Mouse (Mus musculus) Muller cell, postnatal 12 days (primary cell): ENCODE measurements around the gene Klhl33.
"Not testable (repeated sequence)": the region's sequence is repeated elsewhere in the genome, so short reads cannot be mapped to it uniquely, and the experiment has no call there.

Experiments
- DNase-seq: peaks from one replicate; pipeline ENCODE4 v3.0.0-alpha.2; 2015; ENCODE audit errors: inconsistent ontology term

Gene Klhl33

DNA sequence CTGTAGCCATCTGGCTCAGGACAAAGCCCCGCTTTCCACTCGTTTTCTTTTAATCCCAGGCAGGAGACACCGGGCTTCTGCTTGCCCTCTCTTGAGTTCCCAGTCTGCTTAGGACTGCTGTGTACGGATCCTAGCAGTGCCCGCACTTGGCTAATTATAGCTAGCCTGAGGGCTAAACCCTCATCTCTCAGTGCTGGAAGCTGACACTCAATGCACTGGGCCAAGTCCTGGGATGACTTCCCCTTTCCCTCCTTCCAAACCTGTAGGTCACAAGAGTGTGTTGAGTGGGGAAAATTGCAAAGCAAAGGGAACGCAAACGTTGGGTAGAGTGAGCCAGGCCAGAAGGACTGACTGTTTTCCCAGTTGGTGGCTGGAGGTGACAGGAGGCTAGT lies at the start of gene Klhl33:
Gene Klhl33 (minus strand): TSS at position 134 of the 392 bp plus-strand sequence.
- no peak for DNase-seq

DNA sequence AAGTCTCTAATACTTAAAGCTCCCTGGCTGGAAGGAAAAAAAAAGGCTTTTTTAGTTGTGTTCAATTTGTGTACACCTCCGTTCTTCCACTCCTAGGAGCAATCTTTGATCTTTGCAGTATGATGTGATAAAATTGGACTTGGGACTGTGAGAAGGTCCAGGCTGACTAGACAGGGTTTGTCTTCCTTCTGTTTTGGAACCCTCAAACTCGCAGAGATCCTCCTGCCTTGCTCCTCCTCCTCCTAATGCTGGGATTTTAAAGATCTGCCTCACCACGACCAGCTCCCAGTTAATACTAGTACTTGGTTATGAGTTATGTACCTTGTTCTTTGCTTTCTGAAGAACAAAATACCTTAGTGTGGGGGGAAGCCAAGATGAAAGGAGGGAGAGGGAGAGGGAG lies 48.2 kb upstream of the Klhl33 start:
- not testable (repeated sequence) for DNase-seq

DNA sequence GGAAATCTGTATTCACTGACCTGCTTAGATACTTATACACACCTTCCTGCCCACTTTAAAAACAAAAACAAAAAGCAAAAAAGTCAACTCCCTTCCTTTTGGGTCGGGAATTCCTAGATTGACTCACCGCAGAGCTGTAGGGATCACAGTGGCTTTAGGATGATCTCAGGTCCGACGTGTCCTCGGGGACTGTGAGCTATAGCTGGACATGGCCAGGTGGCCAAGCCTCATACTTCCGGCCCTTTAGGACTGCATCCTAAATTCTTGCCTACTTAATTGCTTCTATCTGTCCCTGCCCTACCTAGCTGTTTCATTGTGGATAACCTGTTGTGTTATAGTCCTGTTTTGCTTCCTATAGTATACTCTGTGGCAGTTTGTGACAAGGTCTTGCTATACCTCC lies 47.8 kb upstream of the Klhl33 start:
- peak; percentile 59 for DNase-seq

DNA sequence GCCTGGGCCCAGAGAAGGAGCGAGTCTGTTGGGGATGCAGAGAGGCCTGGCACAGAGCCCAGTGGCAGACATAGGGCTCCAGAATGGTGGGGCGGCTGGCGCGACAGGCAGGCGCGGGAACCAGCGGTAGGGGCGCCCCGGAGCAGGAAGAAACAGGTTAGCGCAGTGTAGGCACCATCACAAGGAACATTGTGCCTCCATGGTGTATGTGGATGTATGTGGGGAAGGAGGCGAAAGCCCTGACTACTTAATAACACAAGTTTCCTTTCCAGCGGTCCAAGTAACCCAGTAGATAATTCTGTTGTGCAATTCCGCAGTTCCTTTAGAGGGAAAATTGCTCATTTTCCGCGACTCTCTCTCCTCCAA lies 47.3 kb upstream of the Klhl33 start:
- not testable (repeated sequence) for DNase-seq

DNA sequence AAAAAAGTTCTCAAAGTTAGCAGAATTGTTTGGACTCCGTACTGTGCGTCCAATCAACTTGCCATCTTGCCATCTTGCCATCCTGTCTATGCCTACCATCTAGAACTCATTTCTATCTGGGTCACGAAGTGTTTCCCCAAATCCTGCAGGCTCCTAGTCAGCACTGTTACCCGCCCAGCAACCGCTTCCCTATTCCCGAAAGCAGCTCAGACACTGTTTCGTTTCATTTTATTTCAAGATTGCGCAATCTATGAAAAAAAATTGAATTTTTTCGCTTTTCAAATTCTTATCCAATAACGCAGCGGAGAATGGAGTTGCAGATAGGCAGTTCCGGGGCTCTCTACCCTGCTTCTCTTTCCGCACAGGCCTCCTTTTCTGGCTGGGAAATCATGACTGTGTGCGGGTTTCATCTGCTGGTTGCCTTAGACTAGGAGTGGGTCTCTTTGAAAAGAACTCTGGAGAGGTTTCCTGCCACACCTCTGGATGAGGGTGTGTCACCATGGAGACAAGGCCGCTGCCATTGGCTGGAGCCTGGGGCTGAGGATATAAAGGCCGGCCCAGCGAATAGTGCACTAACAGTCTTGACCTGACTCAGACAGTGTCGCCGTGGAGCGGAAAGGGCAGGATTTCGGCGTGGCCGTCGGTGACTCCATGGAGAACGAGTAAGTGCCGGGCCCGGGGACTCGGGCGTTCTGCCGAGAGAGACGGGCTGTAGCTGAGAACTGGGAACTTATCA lies 46.8 kb upstream of the Klhl33 start, which contains the start of gene Gm49342:
Gene Gm49342 (plus strand): TSS at position 586 of the 736 bp plus-strand sequence.
- DNase-seq: peak; percentile 94

DNA sequence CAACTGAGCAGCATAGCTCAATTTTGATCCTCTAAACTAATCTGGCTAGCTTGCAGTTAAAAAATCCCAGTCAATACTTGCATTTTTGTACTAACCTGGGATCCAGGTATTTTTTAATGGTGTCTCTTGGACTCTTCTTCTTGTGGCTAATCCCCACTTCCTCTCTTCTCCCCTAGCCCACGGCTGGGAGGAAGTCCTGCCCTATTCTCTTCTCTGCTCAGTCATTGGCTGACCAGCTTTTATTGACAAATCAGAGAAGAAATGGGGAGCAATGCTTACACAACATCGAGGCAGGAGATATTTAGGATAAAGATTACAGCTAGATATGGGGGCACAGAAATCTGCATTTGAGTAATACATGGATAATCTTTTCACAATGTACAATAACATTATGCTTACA lies 41.6 kb upstream of the Klhl33 start:
- no peak for DNase-seq

DNA sequence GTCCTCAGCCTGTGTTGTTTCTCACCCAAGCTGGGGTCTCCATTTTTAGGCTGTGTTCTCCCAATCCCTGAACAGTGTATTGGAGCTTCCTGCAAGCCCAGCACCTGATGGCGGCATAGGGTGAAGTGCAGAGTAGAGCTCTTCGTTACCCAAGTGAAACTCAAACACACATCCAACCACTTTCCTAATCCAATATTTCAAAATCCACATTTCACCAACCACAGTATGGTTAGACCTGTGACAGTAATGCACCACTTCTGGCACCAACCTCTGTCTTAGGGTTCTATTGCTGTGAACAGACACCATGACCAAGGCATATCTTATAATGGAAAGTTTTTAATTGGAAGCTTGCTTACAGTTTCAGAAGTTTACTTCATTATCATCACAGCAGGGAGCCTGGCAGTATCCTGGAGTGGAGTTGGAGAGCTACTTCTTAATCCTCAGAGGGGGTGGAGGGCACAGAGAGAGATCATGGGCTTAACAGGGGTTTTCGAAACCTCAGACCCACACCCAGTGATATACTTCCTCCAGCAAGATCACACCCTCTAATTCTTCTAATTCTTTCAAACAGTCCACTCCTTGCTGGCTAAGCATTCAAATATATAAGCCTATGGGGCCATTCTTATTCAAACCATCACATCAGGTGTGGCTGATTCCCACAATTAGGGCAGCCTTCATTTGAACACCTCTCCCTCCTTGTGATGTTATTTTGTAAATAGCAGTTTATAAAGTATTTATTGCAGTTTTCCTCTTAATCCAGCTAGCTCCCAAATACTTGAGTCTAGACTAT lies 41.0 kb upstream of the Klhl33 start:
- no peak for DNase-seq

DNA sequence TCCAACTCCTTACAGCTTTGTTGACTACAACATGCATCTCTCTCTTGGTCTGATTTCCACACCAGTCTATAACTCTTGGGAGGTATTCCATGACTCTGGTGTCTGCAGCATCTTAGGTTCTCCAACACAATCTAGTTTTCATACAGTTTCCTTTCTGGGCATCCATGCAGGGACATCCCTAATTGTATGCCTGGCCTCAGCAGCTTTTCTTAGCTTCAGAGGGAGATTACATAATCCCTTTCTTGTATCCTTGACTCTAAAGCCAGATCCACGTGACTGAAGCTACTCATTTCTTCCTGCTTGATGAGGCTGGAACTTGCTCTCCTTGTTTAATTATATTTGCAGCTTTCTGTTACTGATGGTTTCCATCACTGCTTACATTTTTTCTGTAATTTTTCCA lies 39.3 kb upstream of the Klhl33 start:
- DNase-seq: no peak

DNA sequence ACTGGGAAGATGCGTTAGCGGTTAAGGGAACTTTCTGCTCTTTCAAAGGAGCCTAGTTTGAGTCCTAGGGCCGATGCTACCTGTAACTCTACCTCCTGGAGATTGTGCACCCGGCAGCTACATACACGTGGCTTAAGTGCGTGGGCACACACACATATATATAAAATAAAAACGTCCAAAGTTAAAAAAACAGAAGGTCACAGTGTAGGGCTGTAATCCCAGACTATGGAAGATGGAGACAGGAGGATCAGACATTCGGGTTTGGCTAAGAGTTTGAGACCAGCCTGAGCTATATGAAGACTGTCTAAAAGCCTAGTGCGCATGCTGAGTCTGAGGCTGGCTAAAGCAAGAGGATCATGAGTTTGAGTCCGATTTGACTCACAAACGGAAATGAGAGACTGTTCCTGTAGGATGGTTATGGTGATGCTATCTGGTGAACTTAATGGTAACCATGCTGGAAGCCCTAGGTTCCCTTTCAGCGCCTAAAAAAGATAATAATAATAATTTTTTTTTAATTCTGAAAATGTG lies 34.2 kb upstream of the Klhl33 start:
- DNase-seq: no peak

DNA sequence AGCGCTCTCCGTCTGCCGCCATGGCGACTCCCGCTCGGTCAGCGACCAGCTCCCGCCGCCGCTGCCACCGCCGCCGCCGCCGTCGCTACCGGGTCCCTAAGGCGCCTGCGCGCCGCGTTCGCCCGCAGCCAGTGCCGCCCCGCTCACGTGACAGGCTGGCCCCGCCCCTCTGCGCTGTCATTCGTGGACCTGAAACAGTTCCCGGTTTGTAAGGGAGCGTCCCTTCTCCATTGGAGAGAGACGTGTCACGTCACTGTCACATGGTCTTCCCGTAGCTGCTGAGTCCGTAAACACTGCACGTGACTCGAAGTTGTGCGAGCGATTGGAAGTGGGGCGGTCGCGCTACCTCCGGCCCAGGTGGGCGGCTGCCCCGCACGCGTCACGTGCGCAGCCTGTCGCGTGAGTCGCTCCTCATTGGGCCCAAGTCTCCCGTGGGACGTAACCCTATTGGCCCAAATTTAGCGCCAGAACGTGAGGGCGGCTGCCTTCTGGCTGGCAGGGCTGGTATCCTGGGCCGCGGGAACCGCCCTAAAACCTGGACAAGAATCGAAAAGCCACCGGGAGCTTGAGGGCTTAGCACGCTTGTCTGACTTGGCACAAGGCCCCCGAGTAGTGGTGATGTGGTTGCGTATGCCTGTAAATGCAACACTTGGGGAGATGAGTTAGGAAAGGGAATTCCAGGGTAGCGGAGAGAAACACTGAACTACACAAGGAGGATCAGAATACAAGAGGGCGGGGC lies 33.6 kb upstream of the Klhl33 start, which contains the start of the genes Pip4p1 and Pnp:
Gene Pip4p1 (minus strand): TSS at position 103 of the 739 bp plus-strand sequence.
Gene Pnp (plus strand): TSS at position 329 of the 739 bp plus-strand sequence.
- peak; percentile 99 for DNase-seq

DNA sequence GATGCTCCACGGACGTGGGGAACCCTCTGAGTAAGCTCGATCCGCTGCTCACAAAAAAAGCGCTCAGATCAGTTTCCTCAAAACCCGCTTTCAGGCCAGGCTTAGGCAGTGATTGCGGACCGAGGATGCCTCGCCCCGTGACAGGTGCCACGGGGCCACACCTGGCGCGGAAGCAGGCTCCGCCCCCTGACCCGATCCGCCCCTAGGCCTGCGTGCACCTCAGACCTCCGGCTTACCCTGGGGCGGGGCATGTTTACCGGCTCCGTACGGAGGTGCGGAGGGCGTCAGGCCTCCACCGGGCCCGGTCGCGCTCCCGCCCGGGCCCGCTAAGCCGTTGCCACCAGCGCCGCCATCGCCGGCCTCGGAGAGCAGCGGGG lies 33.1 kb upstream of the Klhl33 start:
- no peak for DNase-seq

DNA sequence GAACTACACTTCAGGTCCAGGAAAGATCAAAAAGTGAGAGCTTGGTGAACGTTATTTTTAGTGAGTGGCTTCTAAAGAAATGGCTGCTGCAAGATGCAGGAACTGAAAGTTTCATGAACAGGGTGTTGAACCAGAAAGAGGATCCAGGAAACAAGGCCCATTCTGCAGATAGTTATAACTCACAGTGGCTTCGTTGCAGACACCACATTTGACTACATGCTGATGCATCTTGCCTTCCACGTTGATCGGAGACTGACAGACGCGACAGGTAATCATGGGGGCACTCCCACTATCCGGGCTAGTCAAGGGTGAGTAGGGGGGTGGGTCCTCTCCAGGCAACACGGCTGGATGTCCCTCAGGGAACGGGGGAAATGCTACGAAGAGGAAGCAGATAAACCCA lies 32.6 kb upstream of the Klhl33 start:
- no peak for DNase-seq

DNA sequence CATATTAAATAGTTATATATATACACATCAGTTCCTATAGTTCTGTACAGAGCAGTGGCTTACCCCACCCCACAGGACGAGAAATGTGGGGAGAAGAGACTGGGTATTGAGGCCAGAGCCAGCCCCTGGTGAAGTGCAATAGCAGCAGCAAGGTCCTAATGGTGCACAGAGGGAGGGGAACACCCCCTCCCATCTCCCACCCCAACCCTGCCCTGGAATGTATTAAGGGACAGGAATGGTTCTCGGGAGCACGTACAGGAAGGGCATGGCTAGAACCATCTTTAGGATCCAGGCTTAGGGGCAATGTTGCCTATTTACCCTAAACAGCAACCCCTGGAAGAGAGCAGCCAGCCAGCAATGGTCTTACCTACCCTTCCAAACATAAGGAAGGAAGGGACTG lies 30.1 kb upstream of the Klhl33 start:
- no peak for DNase-seq

DNA sequence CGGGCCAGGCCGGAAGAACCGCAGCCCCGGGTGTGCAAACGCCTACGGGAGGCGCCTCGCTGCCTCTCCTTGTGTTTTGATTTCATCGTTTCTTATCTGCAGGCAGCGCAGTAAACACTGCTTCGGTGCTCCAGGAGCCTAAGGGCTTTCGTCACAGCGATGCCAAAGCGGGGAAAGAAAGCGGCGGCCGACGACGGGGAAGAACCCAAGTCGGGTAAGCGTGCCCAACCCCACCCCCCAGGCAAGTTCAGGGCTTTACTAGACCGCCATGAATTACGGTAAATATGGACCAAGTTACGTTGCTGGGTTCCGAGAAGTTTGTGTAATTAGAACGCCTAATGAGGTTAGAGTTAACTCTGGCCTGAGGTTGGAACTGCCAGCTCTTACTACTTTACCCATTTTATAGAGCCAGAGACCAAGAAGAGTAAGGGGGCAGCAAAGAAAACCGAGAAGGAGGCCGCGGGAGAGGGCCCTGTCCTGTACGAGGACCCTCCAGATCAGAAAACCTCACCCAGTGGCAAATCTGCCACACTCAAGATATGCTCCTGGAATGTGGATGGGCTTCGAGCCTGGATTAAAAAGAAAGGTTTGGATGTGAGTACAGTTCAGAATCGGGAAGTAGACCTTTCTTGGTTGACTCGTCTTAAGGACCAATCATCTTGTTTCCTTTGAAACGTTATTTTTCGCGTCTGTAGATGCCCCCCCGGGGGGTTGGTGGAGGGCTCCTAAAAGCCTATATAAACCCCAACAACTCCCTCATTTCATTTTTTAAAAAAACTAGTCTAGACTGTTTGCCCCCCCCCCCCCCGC lies 28.0 kb upstream of the Klhl33 start:
- no peak for DNase-seq

DNA sequence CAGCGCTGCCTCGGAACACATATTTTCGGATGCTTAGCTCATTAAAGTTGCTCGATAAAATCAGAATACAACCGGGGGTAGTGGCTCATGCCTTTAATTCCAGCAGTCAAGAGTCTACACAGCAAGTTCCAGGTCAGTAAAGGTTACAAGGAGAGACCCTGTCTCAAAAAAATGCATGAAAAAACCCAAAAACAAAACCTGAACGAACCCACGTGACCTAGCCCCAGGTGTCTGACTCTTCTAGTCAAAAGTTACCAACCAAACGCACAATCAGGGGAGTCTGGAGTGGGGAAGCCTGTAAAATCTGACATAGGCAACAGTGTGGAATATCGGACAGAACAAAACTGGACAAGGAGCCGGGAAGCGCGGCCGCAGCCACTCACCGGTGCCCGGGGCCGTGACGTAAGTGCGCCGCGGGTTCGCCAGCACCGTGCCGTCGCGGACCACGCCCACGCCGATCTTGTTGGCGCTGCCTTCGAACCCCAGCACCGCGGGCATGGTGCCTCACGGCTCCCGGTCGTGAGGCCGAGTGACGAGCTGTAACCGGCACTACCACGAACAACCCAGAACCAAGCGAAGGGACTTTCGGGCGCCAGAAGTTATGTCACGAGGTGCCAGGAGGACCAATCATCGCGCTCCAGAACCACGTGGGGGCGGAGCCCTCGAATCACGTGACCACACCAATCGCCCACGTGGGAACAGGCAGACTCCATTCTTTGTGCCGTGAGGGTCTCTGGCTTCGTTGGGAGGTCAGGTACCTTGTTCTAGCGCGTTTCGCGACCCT lies 27.2 kb upstream of the Klhl33 start, which contains the start of the genes Osgep and Apex1:
Gene Osgep (minus strand): TSS at position 613 of the 784 bp plus-strand sequence.
Gene Apex1 (plus strand): TSS at position 688 of the 784 bp plus-strand sequence.
- DNase-seq: peak; percentile 97

DNA sequence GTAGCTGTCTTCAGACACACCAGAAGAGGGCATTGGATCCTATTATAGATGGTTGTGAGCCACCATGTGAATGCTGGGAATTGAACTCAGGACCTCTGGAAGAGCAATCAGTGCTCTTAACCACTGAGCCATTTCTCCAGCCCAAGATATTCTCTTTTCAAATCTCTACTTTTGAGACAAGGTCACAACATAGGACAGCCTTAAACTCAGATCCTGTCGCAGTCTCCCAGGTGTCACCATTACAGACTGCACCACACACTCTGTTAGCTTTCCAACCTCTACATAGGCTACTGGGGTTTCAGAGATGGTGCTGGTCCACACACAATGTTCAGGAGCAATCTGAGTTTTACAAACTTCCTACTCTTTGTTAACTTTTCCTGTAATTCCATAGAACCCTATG lies 26.1 kb upstream of the Klhl33 start:
- DNase-seq: not testable (repeated sequence)

DNA sequence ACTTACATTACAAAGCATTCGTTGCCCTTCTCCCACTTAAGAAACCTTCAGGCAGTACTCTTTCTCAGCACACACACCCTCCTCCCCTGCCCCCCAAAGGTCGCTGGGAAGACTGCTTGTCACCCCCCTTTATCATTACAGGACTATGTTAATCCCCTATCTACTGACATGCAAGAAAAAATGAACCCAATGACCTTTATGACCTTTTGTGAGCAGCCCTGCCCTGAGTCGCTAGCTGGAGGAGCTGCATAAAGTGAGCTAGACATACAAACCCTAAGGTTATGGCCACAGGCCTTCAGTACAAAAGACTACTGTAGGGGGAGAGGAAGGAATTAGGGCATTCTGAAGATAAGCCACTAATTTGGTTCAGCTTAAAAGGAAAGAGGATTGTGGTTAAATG lies 14.0 kb upstream of the Klhl33 start:
- DNase-seq: no peak

DNA sequence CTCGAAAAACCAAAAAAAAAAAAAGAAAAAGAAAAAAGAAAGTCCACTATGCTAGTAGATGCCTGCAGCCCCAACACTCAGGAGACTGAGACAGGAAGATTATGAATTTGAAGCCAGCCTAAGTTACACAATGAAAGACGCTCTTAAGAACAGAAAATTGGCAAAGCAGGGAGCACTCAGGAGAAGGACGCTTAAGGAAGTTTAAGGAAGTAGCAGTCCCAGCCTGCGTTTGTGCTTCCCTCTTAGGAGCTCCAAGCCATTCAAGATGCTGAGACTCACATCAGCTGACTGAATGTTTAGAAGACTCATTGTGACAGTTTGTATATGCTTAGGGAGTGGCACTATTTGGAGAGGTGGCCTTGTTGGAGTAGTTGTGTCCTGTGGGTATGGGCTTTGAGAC lies 10.8 kb upstream of the Klhl33 start:
- DNase-seq: no peak

DNA sequence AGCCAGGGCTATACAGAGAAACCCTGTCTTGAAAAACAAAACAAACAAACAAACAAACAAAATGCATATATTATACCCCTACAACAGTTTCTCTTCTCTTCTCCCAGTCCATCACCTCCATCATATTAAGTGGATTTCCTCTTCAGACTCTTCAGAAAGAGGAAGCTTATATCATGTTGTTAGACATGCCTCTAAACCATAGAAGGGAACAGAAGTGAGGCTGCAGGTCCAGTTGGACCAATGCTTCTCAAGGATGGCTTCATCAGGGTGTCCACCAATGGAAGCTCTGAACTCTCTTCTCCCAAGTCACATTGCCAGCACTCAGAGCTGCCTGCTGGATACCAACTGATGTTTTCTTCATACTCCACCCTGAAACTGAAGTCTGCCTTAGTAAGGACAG lies 8.0 kb upstream of the Klhl33 start:
- not testable (repeated sequence) for DNase-seq

DNA sequence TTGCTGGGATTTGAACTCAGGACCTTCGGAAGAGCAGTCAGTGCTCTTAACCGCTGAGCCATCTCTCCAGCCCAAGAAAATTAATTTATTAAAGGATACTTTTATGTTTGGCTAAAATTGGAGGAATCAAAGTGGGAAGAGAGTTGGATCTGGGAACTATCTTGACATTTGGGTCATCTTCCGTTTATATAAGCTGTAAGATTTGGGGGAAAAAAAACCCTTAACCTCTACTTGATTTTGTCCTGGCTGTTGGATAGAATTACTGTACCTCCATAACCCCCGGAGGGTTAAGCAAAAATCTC lies 7.5 kb upstream of the Klhl33 start:
- DNase-seq: no peak
